Mouse (Mus musculus) hindlimb bud, embryonic 11.5 days (tissue): ENCODE measurements around the gene 2310034G01Rik.
A peak's percentile ranks its signal among the peaks of the same experiment; 100 is the strongest.

ENCODE experiments used
- DNase-seq: peaks from one replicate; pipeline ENCODE4 v3.0.0-alpha.2; 2012; ENCODE audit warnings: low read depth, low spot score; ENCODE audit errors: extremely low spot score

Gene 2310034G01Rik

DNA sequence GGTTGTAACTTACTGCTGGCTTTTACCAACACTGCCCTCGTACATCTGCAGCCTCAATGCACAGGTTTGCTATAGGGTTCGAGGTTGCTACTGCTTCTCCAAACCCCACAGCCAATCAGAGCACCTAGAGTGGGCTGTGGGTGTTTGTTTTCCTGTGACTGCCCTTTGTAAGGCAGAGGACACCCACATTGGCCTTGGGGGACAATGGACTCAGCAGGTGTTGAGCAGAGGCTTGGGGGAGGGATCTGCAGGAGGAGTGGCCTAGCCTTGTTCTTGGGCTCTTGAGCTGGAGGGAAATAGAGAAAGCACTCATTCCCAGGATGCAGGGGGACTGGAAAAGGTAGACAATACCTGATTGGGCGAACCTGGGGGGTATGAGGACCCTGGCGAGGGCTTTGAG lies 8.3 kb upstream of the 2310034G01Rik start:
- no peak for DNase-seq

GRCm38 (mm10) chr19:46357344-46358280 lies 7.5 kb upstream of the 2310034G01Rik start:
- no peak for DNase-seq

GRCm38 (mm10) chr19:46356701-46357138 lies 6.6 kb upstream of the 2310034G01Rik start:
- peak; percentile 39 for DNase-seq

DNA sequence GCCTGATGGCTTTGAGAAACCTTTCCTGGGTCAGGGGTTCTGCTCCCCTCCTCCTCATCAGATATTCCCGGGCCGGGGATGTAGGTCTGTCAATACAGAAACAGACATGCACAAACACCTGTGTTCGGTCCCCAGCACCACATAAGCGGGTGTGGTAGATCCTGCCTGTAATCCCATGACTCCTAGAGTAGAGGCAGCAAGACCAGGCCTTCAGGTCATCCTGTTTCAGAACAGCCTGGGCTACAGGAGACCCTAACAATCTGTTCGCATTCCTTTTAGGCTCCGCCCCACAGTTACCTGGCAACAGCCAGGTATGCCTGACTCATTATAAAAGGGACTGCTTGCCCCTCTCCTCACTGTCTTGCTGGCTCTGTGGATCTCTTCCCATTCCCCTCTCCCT lies 552 bp downstream of the 2310034G01Rik start:
- DNase-seq: no peak

DNA sequence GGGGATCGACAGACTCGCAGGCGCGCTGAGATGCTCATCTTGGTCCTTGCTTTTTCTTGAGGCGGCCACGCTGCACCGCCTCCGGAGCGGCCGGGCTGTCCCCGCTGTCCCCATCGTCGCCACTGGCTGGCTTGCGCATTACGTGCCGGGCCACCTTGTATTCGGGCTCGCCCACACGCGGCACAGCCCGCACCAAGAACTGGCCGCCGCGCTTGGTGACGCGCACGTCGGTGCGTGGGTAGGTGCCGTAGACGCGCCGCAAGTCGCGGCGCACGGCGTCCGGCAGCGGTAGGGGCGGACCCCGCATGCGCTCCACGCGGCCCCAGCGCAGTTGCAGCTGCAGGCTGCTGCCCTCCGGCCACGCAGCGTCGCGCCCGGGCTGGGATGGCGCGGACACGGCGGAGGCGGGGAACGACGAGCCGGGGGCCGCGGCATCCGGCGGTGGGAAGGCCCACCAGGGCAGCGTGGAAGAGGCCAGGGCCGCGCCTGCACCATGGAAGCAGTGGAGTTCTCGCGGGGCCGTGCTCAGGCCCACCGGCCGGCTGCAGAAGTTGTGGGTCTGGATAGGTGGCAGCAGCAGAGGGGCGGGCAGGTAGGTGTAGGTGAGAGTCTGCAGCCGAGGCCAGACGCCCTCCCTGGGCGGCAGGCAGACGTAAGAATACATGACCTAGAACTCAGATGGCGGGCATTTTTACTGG lies 1.2 kb downstream of the 2310034G01Rik start:
- no peak for DNase-seq

DNA sequence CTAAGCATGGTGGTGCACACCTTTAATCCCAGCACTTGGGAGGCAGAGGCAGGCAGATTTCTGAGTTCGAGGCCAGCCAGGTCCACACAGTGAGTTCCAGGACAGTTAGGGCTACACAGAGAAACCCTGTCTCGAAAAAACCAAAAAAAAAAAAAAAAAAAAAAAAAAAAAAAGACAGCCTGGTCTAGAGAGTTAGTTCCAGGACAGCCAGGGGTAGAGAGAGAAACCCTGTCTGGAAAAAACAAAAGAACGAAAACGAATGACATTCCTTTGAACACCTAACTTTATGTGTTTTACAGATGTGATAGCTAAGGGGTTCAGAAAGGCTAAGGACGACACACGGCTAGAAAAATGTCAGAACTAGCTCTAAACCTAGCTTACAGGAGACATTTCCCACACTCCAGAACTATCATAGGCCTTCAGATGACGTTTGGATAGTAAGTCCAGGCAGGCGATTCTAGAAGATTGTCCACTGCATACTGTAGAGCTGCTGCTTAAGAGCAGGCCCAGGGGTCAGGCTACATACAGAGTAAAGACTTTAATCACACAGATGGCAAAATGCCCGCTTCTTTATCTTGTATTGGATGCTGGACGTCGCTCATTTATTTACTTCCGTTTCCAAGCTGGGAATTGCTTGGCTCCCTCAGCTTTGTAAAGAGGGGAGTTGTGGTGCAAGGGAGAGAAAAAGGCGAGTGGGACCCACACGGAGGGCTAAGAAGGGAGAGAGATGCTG lies 2.0 kb downstream of the 2310034G01Rik start:
- DNase-seq: no peak

GRCm38 (mm10) chr19:46347146-46347545 lies 3.0 kb downstream of the 2310034G01Rik start:
- no peak for DNase-seq

- DNase-seq: no peak
These were observed 5.2 kb downstream of the 2310034G01Rik start for GRCm38 (mm10) chr19:46344710-46345419.

GRCm38 (mm10) chr19:46339287-46339971 lies 10.7 kb downstream of the 2310034G01Rik start:
- DNase-seq: no peak

GRCm38 (mm10) chr19:46338942-46339286 lies 11.2 kb downstream of the 2310034G01Rik start:
- DNase-seq: no peak

DNA sequence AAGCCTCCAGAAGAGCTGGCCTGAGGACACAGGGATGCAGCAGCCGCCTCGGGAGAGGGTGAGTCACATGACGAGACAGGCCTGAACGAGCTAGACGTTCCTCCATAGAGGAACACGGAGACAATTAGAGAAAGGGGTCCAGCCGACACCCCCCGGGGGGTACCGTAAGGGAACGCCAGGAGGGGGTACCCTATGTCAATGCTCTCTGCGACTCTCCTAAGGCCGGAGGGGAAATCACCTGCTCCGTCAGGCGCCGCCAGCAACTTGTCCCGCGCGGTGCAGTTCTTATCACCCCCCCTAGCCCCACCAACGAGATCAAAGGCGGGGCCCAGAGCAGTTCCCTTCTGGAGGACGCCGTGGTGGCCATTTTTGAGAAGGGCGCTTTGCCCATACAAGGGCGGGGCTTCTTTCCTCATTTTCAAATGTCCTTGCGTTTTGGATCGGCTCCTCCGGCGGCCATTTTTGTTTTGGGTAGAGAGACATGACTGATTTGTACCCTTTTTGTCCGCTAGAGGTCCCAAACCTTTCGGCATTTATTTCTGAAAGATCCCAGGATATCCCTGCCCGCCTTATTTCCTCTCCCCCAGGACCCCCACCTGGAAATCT lies 11.7 kb downstream of the 2310034G01Rik start, which contains the start of gene Cuedc2:
Gene Cuedc2, minus strand, starts transcription at position 372 of the 606 bp plus-strand sequence.
- DNase-seq: peak; percentile 96

DNA sequence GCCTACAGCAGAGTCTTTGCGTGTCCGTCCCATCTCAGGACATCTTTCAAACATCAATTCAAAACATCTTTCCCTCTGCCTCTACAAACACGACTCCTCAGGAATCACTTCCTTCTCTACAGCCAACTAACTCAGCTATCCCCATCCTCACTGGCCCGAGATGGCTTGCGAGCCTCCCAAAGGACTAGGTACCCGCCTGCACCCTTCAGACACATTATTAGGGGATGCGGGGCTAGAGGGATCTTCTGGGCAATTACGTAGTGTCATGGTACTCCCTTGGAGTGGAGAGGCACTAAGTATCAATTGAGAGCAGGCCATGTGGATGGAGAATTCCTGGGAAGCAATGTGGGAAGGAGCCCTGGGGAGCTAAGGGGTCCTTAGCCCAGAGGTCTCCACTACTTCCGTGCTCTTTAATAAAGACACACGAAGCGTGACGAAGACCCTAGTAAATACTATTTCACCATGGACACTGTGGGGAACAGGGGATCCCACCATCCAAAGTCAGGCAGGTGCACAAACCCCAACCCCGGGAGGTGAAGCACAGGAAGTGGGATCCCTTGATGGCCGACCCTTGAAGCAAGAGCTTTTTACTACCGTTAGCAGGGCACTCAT lies 12.3 kb downstream of the 2310034G01Rik start:
- DNase-seq: no peak

DNA sequence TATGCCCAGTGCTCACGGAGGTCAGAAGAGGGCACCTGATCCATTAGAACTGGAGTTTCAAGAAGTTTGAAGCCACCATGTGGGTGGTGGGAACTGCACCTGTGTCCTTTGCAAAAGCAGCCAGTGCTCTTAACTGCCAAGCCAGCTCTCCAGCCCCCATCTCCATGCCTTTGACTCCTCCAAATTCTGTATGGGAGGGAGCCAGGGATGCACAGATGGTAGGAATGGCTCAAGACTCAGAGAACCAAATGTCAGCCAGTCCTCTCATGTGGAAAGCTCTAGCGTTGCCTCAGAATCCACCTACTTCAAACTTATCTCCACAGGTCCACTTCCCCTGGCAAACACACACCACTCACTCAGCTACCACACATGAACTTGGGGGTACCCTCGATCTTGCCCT lies 16.2 kb downstream of the 2310034G01Rik start:
- no peak for DNase-seq

- DNase-seq: no peak
These were observed 17.3 kb downstream of the 2310034G01Rik start for GRCm38 (mm10) chr19:46332721-46333339.

DNA sequence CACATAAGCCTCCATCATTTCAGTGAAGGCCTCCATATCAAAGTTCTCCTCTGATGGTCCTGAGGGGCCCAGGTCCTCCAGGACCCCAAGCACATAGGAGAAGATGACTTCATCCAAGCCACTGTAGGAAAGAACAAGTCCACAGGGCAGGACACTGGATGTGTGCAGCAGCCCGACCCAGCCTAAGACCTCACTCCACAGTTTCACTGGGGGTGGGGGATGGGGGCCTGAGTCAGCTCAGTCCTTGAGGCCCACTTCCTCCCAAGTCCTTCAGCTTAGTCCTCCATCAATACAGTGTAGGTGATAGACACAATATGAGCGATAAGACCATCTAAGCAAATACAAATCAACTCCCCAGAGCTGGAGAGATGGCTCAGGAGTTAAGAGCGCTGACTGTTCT lies 18.2 kb downstream of the 2310034G01Rik start:
- DNase-seq: no peak

- no peak for DNase-seq
These were observed 18.8 kb downstream of the 2310034G01Rik start for GRCm38 (mm10) chr19:46331326-46331725.

GRCm38 (mm10) chr19:46330696-46331095 lies 19.4 kb downstream of the 2310034G01Rik start:
- DNase-seq: no peak

GRCm38 (mm10) chr19:46329951-46330350 lies 20.2 kb downstream of the 2310034G01Rik start:
- DNase-seq: no peak
